Mouse (Mus musculus) erythroblast, embryonic 14.5 days (primary cell): Measurements from ENCODE around the gene Tmem87a. TPM values are rescaled to one million over a fixed set of nuclear protein-coding genes. Genes with fewer than 3 reads are reported as not detected.

Experiments used
- H3K27me3 ChIP-seq: 2 replicates; pipeline ENCODE4 v1.6.1; 2012; ENCODE audit warnings: inconsistent platforms; ENCODE audit not compliant: control insufficient read depth
- H3K36me3 ChIP-seq: 2 replicates; pipeline ENCODE4 v1.6.1; 2012; ENCODE audit warnings: mild to moderate bottlenecking, inconsistent platforms; ENCODE audit not compliant: control insufficient read depth
- H3K4me1 ChIP-seq: 2 replicates; pipeline ENCODE4 v1.6.1; 2012; ENCODE audit warnings: inconsistent platforms; ENCODE audit not compliant: control insufficient read depth
- H3K4me3 ChIP-seq: replicated peaks from 2 replicates; pipeline ENCODE3; 2012; ENCODE audit warnings: moderate library complexity, mild to moderate bottlenecking, inconsistent platforms
- H3K9me3 ChIP-seq: 2 replicates; pipeline ENCODE4 v1.6.1; 2012; ENCODE audit warnings: low read length, inconsistent platforms, mixed read lengths; ENCODE audit not compliant: control insufficient read depth
- GATA1 ChIP-seq: IDR thresholded peaks from 2 replicates; pipeline ENCODE4 v1.6.1; 2012; ENCODE audit warnings: low read length, inconsistent platforms, mixed read lengths
- TAL1 ChIP-seq: IDR thresholded peaks from 3 replicates; pipeline ENCODE4 v1.6.1; 2012; ENCODE audit warnings: low read length, inconsistent platforms, mixed read lengths
- polyA plus RNA-seq: library from polyadenylated mRNA; stranded (reverse); fragments of >175 nt; gene quantifications from 2 replicates; pipeline ENCODE4 v1.2.3, GENCODE M21; 2012

Tmem87a gene
- polyA plus RNA-seq = 0.14 and 0.19 TPM in 2 replicates

DNA sequence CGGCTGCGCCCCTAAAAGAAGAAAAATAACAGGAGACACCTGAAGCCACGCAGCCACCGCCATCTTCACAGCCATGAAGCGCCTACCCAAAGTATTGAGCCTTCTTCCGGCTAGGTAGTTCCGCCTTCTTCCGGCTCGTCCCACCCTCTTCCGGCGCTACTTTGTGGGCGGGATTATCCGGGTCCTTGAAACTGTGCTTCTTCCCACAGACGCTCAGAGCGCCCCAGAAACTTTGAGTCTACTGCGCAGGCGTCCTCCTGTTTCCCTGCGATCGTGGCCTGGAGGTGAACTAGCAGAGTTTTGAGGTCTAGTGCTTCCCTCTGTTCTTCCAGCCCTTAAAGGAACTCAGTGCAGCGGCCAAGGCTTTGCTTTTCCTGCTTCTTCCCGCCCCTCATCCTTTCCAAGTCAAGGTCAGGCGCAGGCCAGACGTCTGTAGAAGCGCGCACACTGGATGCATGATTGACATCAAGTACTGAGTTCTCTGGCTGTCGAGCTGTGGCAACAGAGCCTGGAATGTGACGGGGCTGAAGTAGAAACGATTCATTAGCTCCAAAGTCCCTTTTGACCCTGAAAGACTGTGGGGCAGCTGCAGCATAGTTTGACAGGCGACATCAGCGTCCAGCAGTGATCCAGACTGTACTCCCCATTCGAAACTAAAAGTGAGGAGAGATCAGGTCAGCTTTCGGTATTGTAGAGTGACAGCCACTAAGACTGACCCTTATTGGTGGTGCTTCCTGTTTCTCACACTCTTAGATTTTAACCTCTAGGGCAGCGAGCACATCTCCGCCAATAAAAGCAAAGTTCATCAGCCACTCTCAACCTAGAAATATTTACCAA, at the start of gene Tmem87a:
Gene Tmem87a (minus strand): TSS at position 128 of the 837 bp plus-strand sequence.
- H3K27me3 ChIP-seq = no peaks in the 10 kb centered on the region
- peaks cover 27% of the 10 kb centered on the region for H3K4me1 ChIP-seq
- H3K36me3 ChIP-seq = peaks cover 14% of the 10 kb centered on the region
- peak within 1 kb of the TSS; percentile 78 for H3K4me3 ChIP-seq
- no peaks in the 10 kb centered on the region for H3K9me3 ChIP-seq
- no peak for TF ChIP-seq GATA1
- no peak for TF ChIP-seq TAL1

GRCm38 (mm10) chr2:120452600-120452999, 48.7 kb upstream of the Tmem87a start:
- Histone ChIP-seq H3K27me3 (no peaks in the 10 kb centered on the region), H3K9me3 (no peaks in the 10 kb centered on the region), H3K4me3 (no peak overlapping the region), H3K36me3 (no peaks in the 10 kb centered on the region; the same call in 1 of the 2 replicates), H3K4me1 (no peaks in the 10 kb centered on the region)
- TF ChIP-seq TAL1 (no peak), GATA1 (no peak)

- H3K4me1 ChIP-seq = peaks cover 2% of the 10 kb centered on the region
- H3K27me3 ChIP-seq = no peaks in the 10 kb centered on the region
- peaks cover 2% of the 10 kb centered on the region for H3K36me3 ChIP-seq
- TF ChIP-seq GATA1 = no peak
- no peak for TF ChIP-seq TAL1
- no peak overlapping the region for H3K4me3 ChIP-seq
- no peaks in the 10 kb centered on the region for H3K9me3 ChIP-seq
These were observed 46.8 kb upstream of the Tmem87a start for GRCm38 (mm10) chr2:120450724-120451123.

GRCm38 (mm10) chr2:120447306-120447705, 43.4 kb upstream of the Tmem87a start:
- no peaks in the 10 kb centered on the region for H3K9me3 ChIP-seq

GRCm38 (mm10) chr2:120446373-120446772, 42.5 kb upstream of the Tmem87a start:
- TF ChIP-seq GATA1 (no peak), TAL1 (no peak)

More at GRCm38 (mm10) chr2:120447306-120447705, 43.4 kb upstream of the Tmem87a start:
- peaks cover 2% of the 10 kb centered on the region for H3K4me1 ChIP-seq
- no peaks in the 10 kb centered on the region for H3K27me3 ChIP-seq
- peaks cover 2% of the 10 kb centered on the region for H3K36me3 ChIP-seq
- H3K4me3 ChIP-seq = no peak overlapping the region
- no peak for TF ChIP-seq TAL1
- no peak for TF ChIP-seq GATA1

GRCm38 (mm10) chr2:120444486-120444885, 40.6 kb upstream of the Tmem87a start:
- no peaks in the 10 kb centered on the region for H3K9me3 ChIP-seq
- no peaks in the 10 kb centered on the region for H3K27me3 ChIP-seq
- TF ChIP-seq TAL1 (no peak), GATA1 (no peak)

More at GRCm38 (mm10) chr2:120446373-120446772, 42.5 kb upstream of the Tmem87a start:
- Histone ChIP-seq H3K36me3 (peaks cover 2% of the 10 kb centered on the region), H3K4me3 (no peak overlapping the region), H3K4me1 (peaks cover 2% of the 10 kb centered on the region), H3K9me3 (no peaks in the 10 kb centered on the region), H3K27me3 (no peaks in the 10 kb centered on the region)

GRCm38 (mm10) chr2:120424386-120424785, 20.5 kb upstream of the Tmem87a start:
- Histone ChIP-seq H3K36me3 (peaks cover 17% of the 10 kb centered on the region), H3K9me3 (no peaks in the 10 kb centered on the region), H3K27me3 (no peaks in the 10 kb centered on the region), H3K4me1 (peaks cover 3% of the 10 kb centered on the region), H3K4me3 (no peak overlapping the region)
- TF ChIP-seq TAL1 (no peak), GATA1 (no peak)

More at GRCm38 (mm10) chr2:120444486-120444885, 40.6 kb upstream of the Tmem87a start:
- Histone ChIP-seq H3K4me1 (peaks cover 2% of the 10 kb centered on the region), H3K4me3 (no peak overlapping the region), H3K36me3 (peaks cover 2% of the 10 kb centered on the region)

GRCm38 (mm10) chr2:120414738-120415414, 11.0 kb upstream of the Tmem87a start:
- Histone ChIP-seq H3K9me3 (no peaks in the 10 kb centered on the region), H3K4me1 (peaks cover 13% of the 10 kb centered on the region), H3K4me3 (no peak overlapping the region), H3K36me3 (peaks cover 4% of the 10 kb centered on the region), H3K27me3 (no peaks in the 10 kb centered on the region)
- TF ChIP-seq TAL1 (no peak), GATA1 (no peak)

DNA sequence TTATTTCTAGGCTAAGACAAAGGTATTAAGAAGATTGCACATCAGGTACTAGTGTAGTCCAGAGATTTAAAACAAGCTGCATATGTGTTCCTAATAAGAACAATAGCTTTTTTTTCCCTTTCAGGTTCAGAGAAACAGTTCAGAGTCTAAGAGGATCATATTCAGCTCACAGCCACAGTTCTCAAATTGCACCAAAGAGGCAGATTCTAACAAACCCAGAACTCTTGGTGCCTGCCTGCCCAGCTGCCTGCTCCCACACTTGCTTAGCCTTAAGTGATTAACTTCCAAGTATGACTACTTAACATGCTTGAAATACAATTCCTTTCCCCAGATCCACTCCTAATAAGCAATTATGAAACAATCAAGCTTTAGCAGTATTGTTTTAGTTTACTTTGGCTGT, 10.2 kb upstream of the Tmem87a start:
- H3K4me3 ChIP-seq = no peak overlapping the region
- TF ChIP-seq TAL1 = no peak
- TF ChIP-seq GATA1 = no peak
- peaks cover 13% of the 10 kb centered on the region for H3K4me1 ChIP-seq
- no peaks in the 10 kb centered on the region for H3K9me3 ChIP-seq
- peaks cover 4% of the 10 kb centered on the region for H3K36me3 ChIP-seq
- H3K27me3 ChIP-seq = no peaks in the 10 kb centered on the region
